Mouse (Mus musculus) naive thymus-derived CD4-positive, alpha-beta T cell, adult 2 months (primary cell): ENCODE measurements around the gene Med12l.
"Not testable (repeated sequence)": the region's sequence is repeated elsewhere in the genome, so short reads cannot be mapped to it uniquely, and the experiment has no call there.

Source experiments
- DNase-seq: peaks from one replicate; pipeline ENCODE4 v3.0.0-alpha.2; 2011; ENCODE audit warnings: low read depth

Gene Med12l

GRCm38 (mm10) chr3:59101218-59101986 lies 95.8 kb downstream of the Med12l start, which contains the start of gene Gpr171:
Gpr171 (minus strand) TSS chr3:59101821.
- DNase-seq, result peak; percentile 87

GRCm38 (mm10) chr3:59102146-59102545 lies 96.5 kb downstream of the Med12l start:
- DNase-seq, result no peak

- no peak for DNase-seq
These were observed 98.8 kb downstream of the Med12l start for GRCm38 (mm10) chr3:59104462-59104861.

GRCm38 (mm10) chr3:59107439-59107838 lies 101.8 kb downstream of the Med12l start:
- no peak for DNase-seq

GRCm38 (mm10) chr3:59109834-59110233 lies 104.2 kb downstream of the Med12l start:
- DNase-seq, result not testable (repeated sequence)

GRCm38 (mm10) chr3:59111944-59112343 lies 106.3 kb downstream of the Med12l start:
- no peak for DNase-seq

- not testable (repeated sequence) for DNase-seq
These were observed 107.7 kb downstream of the Med12l start for GRCm38 (mm10) chr3:59113291-59113690.

GRCm38 (mm10) chr3:59113973-59114517 lies 108.4 kb downstream of the Med12l start:
- no peak for DNase-seq

GRCm38 (mm10) chr3:59121067-59121730 lies 115.6 kb downstream of the Med12l start:
- no peak for DNase-seq

- DNase-seq, result no peak
These were observed 116.3 kb downstream of the Med12l start for GRCm38 (mm10) chr3:59121780-59122449.

GRCm38 (mm10) chr3:59125022-59125421 lies 119.4 kb downstream of the Med12l start:
- no peak for DNase-seq

GRCm38 (mm10) chr3:59125783-59126555 lies 120.3 kb downstream of the Med12l start:
- no peak for DNase-seq

- no peak for DNase-seq
These were observed 123.1 kb downstream of the Med12l start for GRCm38 (mm10) chr3:59128681-59129080.

- DNase-seq, result no peak
These were observed 123.9 kb downstream of the Med12l start for GRCm38 (mm10) chr3:59129547-59129946.

GRCm38 (mm10) chr3:59130431-59130830 lies 124.8 kb downstream of the Med12l start:
- peak; percentile 65 for DNase-seq

- no peak for DNase-seq
These were observed 125.5 kb downstream of the Med12l start for GRCm38 (mm10) chr3:59131081-59131480.

- peak; percentile 65 for DNase-seq
These were observed 126.3 kb downstream of the Med12l start for GRCm38 (mm10) chr3:59131966-59132365.

GRCm38 (mm10) chr3:59133189-59133588 lies 127.6 kb downstream of the Med12l start:
- peak; percentile 26 for DNase-seq

GRCm38 (mm10) chr3:59135911-59136653 lies 130.5 kb downstream of the Med12l start:
- no peak for DNase-seq

GRCm38 (mm10) chr3:59138946-59139468 lies 133.4 kb downstream of the Med12l start:
- DNase-seq, result no peak

GRCm38 (mm10) chr3:59139651-59140051 lies 134.0 kb downstream of the Med12l start:
- no peak for DNase-seq
